Mouse (Mus musculus) lung, embryonic 15.5 days (tissue): Measurements from ENCODE around the gene Mpz. TPM values are rescaled to one million over a fixed set of nuclear protein-coding genes. Genes with fewer than 3 reads are reported as not detected.
"Not testable (repeated sequence)": the region's sequence is repeated elsewhere in the genome, so short reads cannot be mapped to it uniquely, and the experiment has no call there.

Source experiments
- ATAC-seq: fragments of 200-750 bp; cut with Nextera tagmentation; 2 replicates; pipeline ENCODE4 v1.8.0; 2017; ENCODE audit warnings: moderate number of reproducible peaks, borderline replicate concordance; ENCODE audit not compliant: low FRiP score, low TSS enrichment; ENCODE audit errors: extremely low read depth
- H3K27ac ChIP-seq: fragments of 300-500 bp; sonication (generic); 2 replicates; pipeline ENCODE4 v1.5.1; 2015; ENCODE audit warnings: moderate library complexity, mild to moderate bottlenecking, inconsistent platforms
- H3K27me3 ChIP-seq: fragments of 300-500 bp; sonication (generic); 2 replicates; pipeline ENCODE4 v1.6.1; 2015; ENCODE audit warnings: inconsistent platforms
- H3K36me3 ChIP-seq: fragments of 300-500 bp; sonication (generic); 2 replicates; pipeline ENCODE4 v1.6.1; 2015; ENCODE audit warnings: inconsistent platforms
- H3K4me1 ChIP-seq: fragments of 300-500 bp; sonication (generic); 2 replicates; pipeline ENCODE4 v1.6.1; 2015; ENCODE audit warnings: inconsistent platforms
- H3K4me2 ChIP-seq: fragments of 300-500 bp; sonication (generic); 2 replicates; pipeline ENCODE4 v1.6.1; 2015; ENCODE audit warnings: inconsistent platforms, mild to moderate bottlenecking, moderate library complexity
- H3K4me3 ChIP-seq: fragments of 300-500 bp; sonication (generic); 2 replicates; pipeline ENCODE4 v1.5.1; 2015; ENCODE audit warnings: mild to moderate bottlenecking, inconsistent platforms
- H3K9ac ChIP-seq: fragments of 300-500 bp; sonication (generic); 2 replicates; pipeline ENCODE4 v1.6.1; 2015; ENCODE audit warnings: inconsistent platforms
- H3K9me3 ChIP-seq: fragments of 300-500 bp; sonication (generic); 2 replicates; pipeline ENCODE4 v1.6.1; 2016; ENCODE audit warnings: inconsistent platforms
- WGBS: fragments of 180-500 bp; shearing (Covaris S2); methylation state at CpG from one replicate; pipeline ENCODE4 v1.1.7; 2015; 5-methylcytosine and 5-hydroxymethylcytosine counted together
- polyA plus RNA-seq: library from polyadenylated mRNA; unstranded; fragments of >200 nt; fragmentation: Nextera tagmentation; extraction: Ambion mirVana; gene quantifications from 2 replicates; pipeline ENCODE4 v1.2.1, GENCODE M21; 2015

Gene Mpz
- polyA plus RNA-seq, 1 experiment from 2014 or later, result 1.0 TPM

DNA sequence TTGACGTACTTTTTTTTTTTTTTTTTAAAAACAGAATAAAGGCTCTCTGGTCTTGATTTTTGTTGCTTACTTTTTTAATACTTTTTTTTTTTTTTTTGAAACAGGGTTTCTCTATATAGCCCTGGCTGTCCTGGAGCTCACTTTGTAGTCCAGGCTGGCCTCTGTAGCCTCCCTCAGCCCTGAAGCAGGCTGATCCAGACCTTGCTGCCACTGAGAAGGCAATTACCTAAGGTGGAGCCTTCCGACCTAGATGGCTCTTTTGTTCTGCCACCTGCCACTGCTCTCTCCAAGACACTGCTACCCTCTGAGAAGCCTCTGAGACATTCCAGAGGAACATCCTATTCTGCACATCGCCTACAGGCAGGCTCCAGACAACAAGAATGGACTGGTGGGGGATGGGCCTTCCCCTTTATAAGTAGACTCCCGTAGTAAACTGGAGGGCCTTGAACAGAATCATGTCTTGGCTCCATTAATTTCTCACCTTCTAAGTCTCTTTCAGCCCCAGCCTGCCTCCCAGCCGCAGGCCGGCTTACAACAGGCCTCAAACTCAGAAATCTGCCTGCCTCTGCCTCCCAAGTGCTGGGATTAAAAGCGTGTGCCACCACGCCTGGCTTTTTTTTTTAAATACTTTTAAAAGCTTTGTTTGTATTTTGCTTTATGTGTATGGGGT, 12.9 kb upstream of the Mpz start:
- not testable (repeated sequence) for H3K4me1 ChIP-seq, H3K4me3 ChIP-seq, H3K9ac ChIP-seq, H3K4me2 ChIP-seq, H3K27me3 ChIP-seq, H3K9me3 ChIP-seq, ATAC-seq, H3K27ac ChIP-seq
- 89% methylated on average over 8 of the region's 8 CpGs for whole genome bisulfite sequencing
- H3K36me3 ChIP-seq, result peaks cover 83% of the 10 kb centered on the region

DNA sequence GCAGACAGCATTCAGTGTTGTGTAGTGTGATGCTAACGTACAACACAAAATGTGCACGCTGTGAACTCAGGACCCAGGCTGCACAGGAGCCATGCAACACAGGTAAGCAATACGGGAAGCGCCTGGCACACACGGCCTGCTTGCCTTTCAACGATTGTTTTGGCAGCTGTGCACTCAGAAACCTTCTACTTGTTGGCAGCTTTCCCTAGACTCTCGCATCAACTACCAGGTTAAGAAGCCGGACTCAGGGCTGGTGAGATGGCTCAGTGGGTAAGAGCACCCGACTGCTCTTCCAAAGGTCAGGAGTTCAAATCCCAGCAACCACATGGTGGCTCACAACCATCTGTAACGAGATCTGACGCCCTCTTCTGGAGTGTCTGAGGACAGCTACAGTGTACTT, 7.5 kb upstream of the Mpz start:
- H3K27ac ChIP-seq, H3K27me3 ChIP-seq, H3K9ac ChIP-seq, H3K4me2 ChIP-seq, H3K4me3 ChIP-seq, H3K4me1 ChIP-seq, H3K9me3 ChIP-seq, ATAC-seq: not testable (repeated sequence)
- WGBS, result 74% methylated on average over 11 of the region's 11 CpGs
- peaks cover 62% of the 10 kb centered on the region for H3K36me3 ChIP-seq

DNA sequence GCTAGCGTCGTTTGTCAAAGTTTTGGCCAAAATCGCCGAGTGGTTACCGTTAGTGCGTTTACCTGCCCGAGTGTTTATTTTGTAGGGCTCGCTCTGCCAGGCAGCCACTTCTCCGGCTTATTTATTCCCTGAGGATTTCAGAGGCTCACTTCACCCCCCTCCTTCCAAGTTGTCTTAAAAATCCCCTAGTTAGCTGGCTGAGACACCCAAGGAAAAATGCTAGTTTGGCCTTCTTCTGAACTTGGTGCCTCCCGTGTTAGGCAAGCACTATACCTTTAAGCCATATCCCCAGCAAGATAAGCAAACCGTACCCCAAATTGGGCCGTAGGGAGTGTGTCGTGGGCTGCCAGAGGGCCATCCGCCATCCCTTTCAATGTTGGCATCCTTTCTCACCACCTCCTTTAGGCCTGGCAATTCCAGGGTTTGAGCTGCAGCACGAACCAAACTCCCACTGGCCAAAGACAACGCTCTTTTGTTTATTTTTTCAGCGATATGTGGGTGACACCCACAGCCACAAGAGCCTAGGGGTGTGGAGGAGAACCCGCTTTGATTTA, 404 bp downstream of the Mpz start:
- H3K9ac ChIP-seq, result peak overlapping the region; percentile 33
- peak overlapping the region; percentile 65 for H3K27ac ChIP-seq
- H3K4me2 ChIP-seq, result peak overlapping the region; percentile 71
- H3K4me1 ChIP-seq, result peaks cover 16% of the 10 kb centered on the region
- no peaks in the 10 kb centered on the region for H3K9me3 ChIP-seq
- WGBS, result 3% methylated on average over 18 of the region's 18 CpGs
- no peaks in the 10 kb centered on the region for H3K27me3 ChIP-seq
- peaks cover 2% of the 10 kb centered on the region; the same call in 1 of the 2 replicates for H3K36me3 ChIP-seq
- peak; percentile 11; the same call in 1 of the 2 replicates for ATAC-seq
- peak overlapping the region; percentile 69 for H3K4me3 ChIP-seq

DNA sequence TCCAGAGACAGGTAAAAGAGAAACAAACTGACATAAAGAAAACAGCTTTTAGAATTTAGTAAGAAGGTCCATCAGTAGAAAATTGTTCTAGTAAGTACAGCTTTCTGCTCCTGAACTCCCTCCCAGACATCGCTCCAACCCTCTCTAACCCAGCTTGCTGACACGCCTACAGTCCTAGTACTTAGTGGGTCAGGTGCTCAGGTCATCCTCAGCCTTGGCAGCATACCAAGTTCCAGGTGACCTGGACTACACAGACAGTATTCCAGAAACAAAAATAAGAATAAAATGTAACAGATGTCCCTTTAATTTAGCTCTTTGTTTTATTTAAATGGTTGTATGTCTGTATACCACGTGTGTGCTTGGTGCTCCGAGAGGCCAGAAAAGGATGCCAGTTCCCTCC, 1.5 kb downstream of the Mpz start:
- H3K4me1 ChIP-seq, result peaks cover 16% of the 10 kb centered on the region
- ATAC-seq, result no peak
- WGBS, result 78% methylated on average over 4 of the region's 4 CpGs
- no peak overlapping the region for H3K4me3 ChIP-seq
- no peaks in the 10 kb centered on the region for H3K36me3 ChIP-seq
- H3K27ac ChIP-seq, result no peak overlapping the region
- no peak overlapping the region for H3K9ac ChIP-seq
- H3K4me2 ChIP-seq, result no peak overlapping the region
- no peaks in the 10 kb centered on the region for H3K27me3 ChIP-seq
- no peaks in the 10 kb centered on the region for H3K9me3 ChIP-seq

DNA sequence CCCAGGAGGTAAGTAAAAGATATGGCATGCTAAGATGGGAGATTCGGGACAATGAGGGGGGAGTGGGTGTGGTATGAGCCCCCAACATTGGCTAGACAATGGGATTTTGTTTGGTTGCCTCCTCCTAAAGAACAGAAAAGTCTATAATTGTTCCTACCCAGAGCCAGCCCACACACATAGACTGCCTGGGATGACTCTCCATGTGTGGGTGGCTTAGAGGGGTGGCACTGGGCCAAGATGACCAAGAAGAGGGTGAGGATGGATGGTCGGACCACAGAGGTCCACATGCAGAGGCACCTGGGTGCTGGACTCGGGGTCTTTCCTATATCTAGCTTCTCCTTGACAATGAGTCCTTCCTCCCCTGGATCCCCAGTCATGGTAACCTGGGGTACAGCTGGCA, 6.1 kb downstream of the Mpz start:
- no peak for ATAC-seq
- 59% methylated on average over 3 of the region's 3 CpGs for WGBS
- Histone ChIP-seq H3K9me3 (no peaks in the 10 kb centered on the region), H3K9ac (no peak overlapping the region), H3K27me3 (peaks cover 16% of the 10 kb centered on the region), H3K4me3 (no peak overlapping the region), H3K4me1 (0 out of 2 replicates have a peak, but pooled peaks cover 9% of the 10 kb centered on the region), H3K27ac (no peak overlapping the region), H3K36me3 (no peaks in the 10 kb centered on the region), H3K4me2 (no peak overlapping the region)

DNA sequence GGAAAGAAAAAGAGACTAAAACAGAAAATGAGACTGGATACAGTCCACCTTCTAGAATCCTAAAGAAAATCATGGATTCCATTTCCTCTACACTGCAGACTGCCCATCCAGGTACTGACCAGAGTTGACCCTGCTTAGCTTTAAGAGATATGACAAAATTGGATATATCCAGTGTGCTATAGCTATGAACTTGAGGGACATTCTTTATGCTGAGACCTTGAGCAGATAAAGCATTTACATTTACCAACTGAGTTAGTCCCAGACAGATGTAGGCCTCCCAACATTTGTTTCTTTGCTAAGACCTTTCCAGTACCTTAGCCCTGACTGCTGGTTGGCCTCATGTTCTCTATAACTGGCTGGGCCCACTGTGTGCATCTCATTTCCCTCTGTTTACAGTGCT, 7.5 kb downstream of the Mpz start:
- Histone ChIP-seq H3K4me2 (no peak overlapping the region), H3K27ac (no peak overlapping the region), H3K9ac (no peak overlapping the region), H3K4me1 (0 out of 2 replicates have a peak, but pooled peaks cover 9% of the 10 kb centered on the region), H3K4me3 (no peak overlapping the region), H3K36me3 (no peaks in the 10 kb centered on the region), H3K27me3 (peaks cover 16% of the 10 kb centered on the region), H3K9me3 (no peaks in the 10 kb centered on the region)
- ATAC-seq, result no peak

DNA sequence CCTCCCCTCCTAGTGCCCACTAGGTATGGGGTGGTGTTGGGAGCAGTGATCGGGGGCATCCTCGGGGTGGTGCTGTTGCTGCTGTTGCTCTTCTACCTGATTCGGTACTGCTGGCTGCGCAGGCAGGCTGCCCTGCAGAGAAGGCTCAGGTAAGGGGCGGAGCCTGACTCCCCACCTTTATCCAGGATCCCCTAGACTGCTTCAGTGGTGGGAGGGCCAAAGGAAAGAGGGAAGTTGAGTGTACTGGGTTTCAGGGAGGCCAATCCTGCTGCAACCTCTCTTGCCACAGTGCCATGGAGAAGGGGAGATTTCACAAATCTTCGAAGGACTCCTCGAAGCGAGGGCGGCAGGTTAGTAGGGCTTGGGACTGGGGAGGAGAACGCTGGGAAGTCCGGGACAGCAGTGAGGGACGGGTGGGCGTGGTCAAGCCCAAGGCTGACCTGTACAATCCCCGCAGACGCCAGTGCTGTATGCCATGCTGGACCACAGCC, 9.0 kb downstream of the Mpz start:
- WGBS, result 6% methylated on average over 15 of the region's 15 CpGs
- H3K9ac ChIP-seq, result 0 out of 2 replicates have a peak overlapping the region, but pooled peaks have one; percentile 8

DNA sequence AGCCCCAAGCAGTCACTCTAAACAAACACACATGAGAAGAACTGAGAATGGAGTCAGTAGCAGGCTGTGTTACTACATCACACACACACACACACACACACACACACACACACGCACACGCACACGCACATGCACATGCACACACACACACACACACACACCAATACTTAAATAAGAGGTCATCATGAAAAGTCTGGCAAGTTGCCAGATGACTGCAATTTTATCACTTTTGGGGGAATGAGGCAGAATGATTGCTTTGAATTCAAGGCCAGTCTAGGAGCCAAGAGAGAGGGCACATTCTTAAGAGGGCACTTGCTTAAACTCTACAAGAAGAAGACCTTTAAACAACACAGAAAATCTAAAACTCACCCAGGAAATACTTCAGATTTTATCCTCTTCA, 12.0 kb downstream of the Mpz start:
- no peaks in the 10 kb centered on the region for H3K36me3 ChIP-seq
- no peak overlapping the region for H3K4me3 ChIP-seq
- ATAC-seq, result no peak
- H3K9ac ChIP-seq, result no peak overlapping the region
- H3K27me3 ChIP-seq, result peaks cover 16% of the 10 kb centered on the region
- no peaks in the 10 kb centered on the region for H3K9me3 ChIP-seq
- H3K27ac ChIP-seq, result no peak overlapping the region
- 77% methylated on average over 3 of the region's 3 CpGs for WGBS
- 0 out of 2 replicates have a peak, but pooled peaks cover 9% of the 10 kb centered on the region for H3K4me1 ChIP-seq
- H3K4me2 ChIP-seq, result no peak overlapping the region

More for the DNA sequence above, 9.0 kb downstream of the Mpz start:
- Histone ChIP-seq H3K4me3 (peak overlapping the region; percentile 34), H3K36me3 (no peaks in the 10 kb centered on the region), H3K27ac (no peak overlapping the region), H3K27me3 (peaks cover 16% of the 10 kb centered on the region), H3K9me3 (no peaks in the 10 kb centered on the region), H3K4me2 (peak overlapping the region; percentile 57), H3K4me1 (0 out of 2 replicates have a peak, but pooled peaks cover 9% of the 10 kb centered on the region)
- peak; percentile 56 for ATAC-seq

DNA sequence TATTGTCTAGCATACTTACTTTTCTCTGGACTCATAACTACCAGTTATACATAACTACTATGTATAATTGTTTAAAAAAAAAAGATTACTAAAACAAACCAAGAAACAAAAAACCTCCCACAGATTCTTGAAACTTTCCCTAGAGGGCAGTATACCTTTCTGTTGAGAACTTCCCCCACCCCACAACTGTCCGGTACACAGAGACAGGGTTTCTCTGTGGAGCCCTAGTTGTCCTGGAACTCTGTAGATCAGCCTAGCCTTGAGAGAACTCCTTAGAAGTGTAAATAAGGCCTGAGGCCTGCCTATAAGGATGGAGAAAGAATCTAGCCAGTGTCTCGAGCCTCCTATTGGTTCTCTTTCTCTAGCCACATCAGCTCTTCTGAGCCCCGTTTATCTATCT, 13.7 kb downstream of the Mpz start:
- no peak overlapping the region for H3K4me3 ChIP-seq
- H3K27ac ChIP-seq, result no peak overlapping the region
- no peak overlapping the region for H3K4me2 ChIP-seq
- ATAC-seq, result no peak
- WGBS, result 36% methylated on average over 3 of the region's 3 CpGs
- H3K36me3 ChIP-seq, result no peaks in the 10 kb centered on the region
- no peaks in the 10 kb centered on the region for H3K9me3 ChIP-seq
- no peak overlapping the region for H3K9ac ChIP-seq
- peaks cover 2% of the 10 kb centered on the region; the same call in 1 of the 2 replicates for H3K27me3 ChIP-seq
- H3K4me1 ChIP-seq, result 0 out of 2 replicates have a peak, but pooled peaks cover 8% of the 10 kb centered on the region

DNA sequence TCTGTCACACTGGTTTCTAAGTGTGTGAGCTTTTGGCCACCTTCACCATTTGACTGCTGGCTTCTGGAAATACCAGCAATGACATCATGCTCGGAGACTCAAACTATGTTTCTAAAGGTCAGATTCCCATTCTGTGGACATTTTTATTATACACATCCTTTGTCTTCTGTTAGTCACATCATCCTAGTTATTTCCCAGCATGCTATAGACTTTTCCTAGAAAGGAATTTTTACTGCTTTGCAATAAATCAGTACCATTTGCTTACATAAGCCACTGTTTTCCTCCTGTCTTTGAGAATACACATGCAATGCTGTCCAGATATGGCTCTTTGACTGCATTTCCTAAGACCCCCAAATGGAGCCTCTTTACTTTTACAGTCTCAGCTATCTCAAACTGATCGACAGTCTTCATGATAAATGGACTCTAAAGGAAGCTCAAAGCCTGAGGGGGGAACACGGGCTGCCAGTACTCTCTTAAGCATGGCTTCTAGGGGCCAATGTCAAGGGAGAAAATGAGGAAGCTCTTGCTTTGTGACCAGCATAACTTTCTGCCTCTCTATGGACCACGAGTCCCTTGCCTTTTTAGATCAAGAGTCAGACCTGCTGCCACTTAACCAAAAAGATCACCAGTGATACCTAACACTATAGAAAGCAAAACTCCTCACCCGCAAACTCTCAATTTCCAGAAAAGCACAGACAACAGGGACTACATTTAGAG, 15.3 kb downstream of the Mpz start:
- no peak overlapping the region for H3K9ac ChIP-seq
- no peak for ATAC-seq
- H3K4me2 ChIP-seq, result no peak overlapping the region
- no peaks in the 10 kb centered on the region for H3K27me3 ChIP-seq
- 58% methylated on average over 5 of the region's 5 CpGs for WGBS
- H3K36me3 ChIP-seq, result no peaks in the 10 kb centered on the region
- H3K4me3 ChIP-seq, result no peak overlapping the region
- H3K9me3 ChIP-seq, result no peaks in the 10 kb centered on the region
- H3K4me1 ChIP-seq, result no peaks in the 10 kb centered on the region
- H3K27ac ChIP-seq, result no peak overlapping the region

DNA sequence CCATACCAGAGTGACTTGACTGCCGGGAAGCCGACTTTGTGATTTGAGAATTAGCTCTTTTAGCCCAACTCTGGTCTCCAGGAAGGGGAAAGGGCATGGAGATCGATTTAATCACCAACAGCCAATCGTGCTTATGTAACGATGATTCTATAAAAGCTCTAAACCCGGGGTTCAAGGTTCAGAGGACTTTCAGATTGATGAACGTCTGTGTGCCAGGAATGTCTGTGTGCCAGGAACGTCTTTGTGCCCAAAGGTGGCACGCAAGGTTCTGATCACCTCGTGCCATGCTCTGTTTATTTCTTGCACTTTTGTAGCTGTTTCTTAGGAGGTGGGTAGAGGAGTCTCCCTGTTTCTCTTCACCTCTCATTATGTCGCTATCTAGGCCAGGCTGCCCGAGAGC, 18.4 kb downstream of the Mpz start:
- no peaks in the 10 kb centered on the region for H3K4me1 ChIP-seq
- WGBS, result 80% methylated on average over 12 of the region's 12 CpGs
- H3K36me3 ChIP-seq, result no peaks in the 10 kb centered on the region
- no peaks in the 10 kb centered on the region for H3K27me3 ChIP-seq
- H3K9me3 ChIP-seq, result no peaks in the 10 kb centered on the region
- H3K27ac ChIP-seq, result no peak overlapping the region
- H3K9ac ChIP-seq, result no peak overlapping the region
- no peak overlapping the region for H3K4me2 ChIP-seq
- ATAC-seq, result no peak
- H3K4me3 ChIP-seq, result no peak overlapping the region

DNA sequence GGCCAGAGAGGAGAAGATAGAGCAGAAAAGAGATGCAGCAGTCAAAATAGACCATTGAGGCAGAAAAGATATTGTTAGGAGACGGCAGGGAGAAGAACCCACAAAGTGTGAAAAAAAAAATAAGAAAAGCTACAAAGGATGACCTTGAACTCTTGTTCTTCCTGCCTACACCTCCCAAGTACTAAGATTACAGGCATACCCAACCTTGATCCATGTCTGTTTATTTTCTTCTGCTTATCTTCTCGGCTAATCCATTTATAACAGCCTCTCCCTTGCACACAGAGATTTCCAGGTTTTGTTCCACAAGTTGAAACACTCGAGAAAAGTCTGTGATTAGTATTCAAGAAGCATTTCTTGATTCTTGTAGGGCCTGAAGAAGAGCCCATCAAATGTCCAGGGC, 19.4 kb downstream of the Mpz start:
- 0 out of 2 replicates have a peak overlapping the region, but pooled peaks have one; percentile 37 for H3K27ac ChIP-seq
- ATAC-seq, result no peak
- 22% methylated on average over 3 of the region's 3 CpGs for WGBS

More for the DNA sequence above, 19.4 kb downstream of the Mpz start:
- no peaks in the 10 kb centered on the region for H3K36me3 ChIP-seq
- no peaks in the 10 kb centered on the region for H3K27me3 ChIP-seq
- H3K9ac ChIP-seq, result no peak overlapping the region
- H3K9me3 ChIP-seq, result no peaks in the 10 kb centered on the region
- no peak overlapping the region for H3K4me3 ChIP-seq
- H3K4me1 ChIP-seq, result no peaks in the 10 kb centered on the region
- no peak overlapping the region for H3K4me2 ChIP-seq
